Comparison of ENCODE assay signal across 8 mouse cellular contexts in genomic region chr8:95254564-95255434, GRCm38 (mm10). TPM values are rescaled to one million over a fixed set of nuclear protein-coding genes. Genes with fewer than 3 reads are reported as not detected.
DNase-seq lines count a peak whose midpoint lies in the region; ATAC-seq and TF ChIP-seq lines count a peak whose summit lies in the region.

No protein-coding gene starts in this region.

- peak overlapping the region; percentile 38; the same call in 1 of the 2 replicates for H3K9ac ChIP-seq in ES-E14 (ENCODE audit: insufficient read depth, low read depth, low read length, poor library complexity, severe bottlenecking)
- H3K9ac ChIP-seq in forebrain, embryonic 16.5 days (replicated peaks; ENCODE audit: low read depth, low read length), result peak overlapping the region; percentile 51
- no peak overlapping the region for H3K9ac ChIP-seq in lung, embryonic 14.5 days

- TF ChIP-seq CTCF in layer of hippocampus, adult 2 months (conservative IDR thresholded peaks at IDR 0.05), result peak; percentile 92
- peak; percentile 94 for TF ChIP-seq CTCF in lung, embryonic 14.5 days (IDR thresholded peaks at IDR 0.05; ENCODE audit: low read depth)

- no peaks in the 10 kb centered on the region for H3K27me3 ChIP-seq in forebrain, embryonic 16.5 days (replicated peaks; ENCODE audit: control insufficient read depth, insufficient read depth, low read length)
- H3K27me3 ChIP-seq in lung, embryonic 14.5 days (ENCODE audit: insufficient read depth, low read length), result no peaks in the 10 kb centered on the region

- H3K27ac ChIP-seq in ES-E14 (ENCODE audit: insufficient read depth, low read depth, low read length, poor library complexity, severe bottlenecking), result no peak overlapping the region
- H3K27ac ChIP-seq in forebrain, embryonic 16.5 days (ENCODE audit: low read length), result no peak overlapping the region
- peak overlapping the region; percentile 51 for H3K27ac ChIP-seq in layer of hippocampus, adult 2 months
- H3K27ac ChIP-seq in lung, embryonic 14.5 days (ENCODE audit: low read depth), result no peak overlapping the region

- peaks cover 0 to 1% of the 10 kb centered on the region in 2 experiments; a peak in 1 of 4 replicates for H3K4me1 ChIP-seq in ES-E14 (ENCODE audit: control insufficient read depth in 2 of 2, insufficient read depth in 2 of 2, low read length in 2 of 2, poor library complexity in 1 of 2)
- H3K4me1 ChIP-seq in forebrain, embryonic 16.5 days (replicated peaks; ENCODE audit: control insufficient read depth, insufficient read depth, low read length), result peaks cover 5% of the 10 kb centered on the region; the same call in 1 of the 2 replicates
- no peaks in the 10 kb centered on the region for H3K4me1 ChIP-seq in lung, embryonic 14.5 days (ENCODE audit: insufficient read depth)

- peak overlapping the region; percentile 9 to 60; a peak in 3 of 4 replicates for H3K4me3 ChIP-seq in ES-E14 (ENCODE audit: insufficient read depth in 1 of 2, low read depth in 1 of 2, low read length in 2 of 2, poor library complexity in 1 of 2, severe bottlenecking in 1 of 2)
- H3K4me3 ChIP-seq in forebrain, embryonic 16.5 days (replicated peaks; ENCODE audit: low read length), result peak overlapping the region; percentile 34
- H3K4me3 ChIP-seq in layer of hippocampus, adult 2 months, result peak overlapping the region; percentile 52
- peak overlapping the region; percentile 14 for H3K4me3 ChIP-seq in lung, embryonic 14.5 days (ENCODE audit: low read depth, low read length)

- peak; percentile 95 for ATAC-seq in forebrain, embryonic 16.5 days
- peak; percentile 95 for ATAC-seq in lung, embryonic 14.5 days (ENCODE audit: insufficient read depth)

- WGBS in forebrain, embryonic 16.5 days, result 23% methylated on average over 16 of the region's 16 CpGs
- WGBS in lung, embryonic 14.5 days, result 18% methylated on average over 16 of the region's 16 CpGs

- peak overlapping the region; percentile 48 for H3K4me2 ChIP-seq in forebrain, embryonic 16.5 days (ENCODE audit: low read length)
- H3K4me2 ChIP-seq in lung, embryonic 14.5 days, result peak overlapping the region; percentile 53

- no peaks in the 10 kb centered on the region for H3K9me3 ChIP-seq in ES-E14 (ENCODE audit: control insufficient read depth, insufficient read depth, low read depth, low read length)
- no peaks in the 10 kb centered on the region for H3K9me3 ChIP-seq in forebrain, embryonic 16.5 days (ENCODE audit: control insufficient read depth, low read length)
- no peaks in the 10 kb centered on the region for H3K9me3 ChIP-seq in lung, embryonic 14.5 days (ENCODE audit: low read depth, low read length)

- DNase-seq in ES-E14 (ENCODE audit: low read depth, low spot score), result peak; percentile 99
- DNase-seq in cerebellum, adult 11-12 months, result peak; percentile 88
- DNase-seq in heart, postnatal 36 days, result peak; percentile 96 to 98
- peak; percentile 94 to 99 for DNase-seq in layer of hippocampus, adult 2 months (ENCODE audit: low spot score in 2 of 2)
- peak; percentile 99 for DNase-seq in lung, embryonic 14.5 days
- DNase-seq in ovary, adult 18-20 months (ENCODE audit: low spot score), result peak; percentile 88
- peak; percentile 97 for DNase-seq in thymus, postnatal 0 days (ENCODE audit: low spot score)

- in situ Hi-C loops in ES-E14 (cut with MboI; ENCODE audit: low sequenced_read_pairs in 2 of 2, unreplicated experiment in 2 of 2), result no loop called here

- intact Hi-C loops in heart, postnatal 36 days (cut with DNase I), result loop anchor here (1.0 to 5.0 kb wide), 6 partner anchors 19 to 443 kb away; partner anchors contain the start of genes Cfap20 and Zfp319

- no peaks in the 10 kb centered on the region for H3K36me3 ChIP-seq in ES-E14 (ENCODE audit: control insufficient read depth, insufficient read depth, low read length, poor library complexity, severe bottlenecking)
- H3K36me3 ChIP-seq in forebrain, embryonic 16.5 days (ENCODE audit: control insufficient read depth, insufficient read depth), result no peaks in the 10 kb centered on the region
- no peaks in the 10 kb centered on the region for H3K36me3 ChIP-seq in lung, embryonic 14.5 days (ENCODE audit: insufficient read depth)

TF ChIP-seq in ES-E14, 5 proteins besides CTCF, POLR2A, EP300 and RAD21:
- TF ChIP-seq ZC3H11A (IDR thresholded peaks at IDR 0.05; ENCODE audit: borderline replicate concordance, low read depth, low read length), result peak; percentile 43; the same call in 1 of the 2 replicates
- peak; percentile 90; the same call in 1 of the 2 replicates for TF ChIP-seq ZNF384 (IDR thresholded peaks at IDR 0.05; ENCODE audit: low read depth, low read length)
- no peak for TF ChIP-seq HCFC1 (IDR thresholded peaks at IDR 0.05; ENCODE audit: borderline replicate concordance, insufficient read depth, low read length)
- TF ChIP-seq MAFK (IDR thresholded peaks at IDR 0.05; ENCODE audit: insufficient read depth, low read depth, low read length), result no peak

RNA-seq across cellular contexts. Expression of gene Cngb1, which starts 51.6 kb away (rescaled TPM):
- 1.1 and 1.5 TPM in 2 replicates for total RNA-seq in ES-E14 (2012; rRNA removed)
- polyA plus RNA-seq in forebrain, embryonic 16.5 days (2015; fragmentation: Nextera tagmentation; extraction: Ambion mirVana), result 0.16 and 0.52 TPM in 2 replicates
- under 1 TPM; 0.64 to 0.98 TPM for total RNA-seq in heart, postnatal 36 days (2021)
- total RNA-seq in layer of hippocampus, adult 2 months (2021), result under 1 TPM; 0.84 to 0.93 TPM
- 0.28 and 0.69 TPM in 2 replicates for polyA plus RNA-seq in lung, embryonic 14.5 days (2014; fragmentation: Nextera tagmentation; extraction: Ambion mirVana)
- polyA plus RNA-seq in thymus, postnatal 0 days (2015; fragmentation: Nextera tagmentation; extraction: Ambion mirVana), result 0.67 and 1.2 TPM in 2 replicates

RNA-seq across cellular contexts. Expression of gene Kifc3, which starts 52.2 kb away (rescaled TPM):
- 34.6 and 45.6 TPM in 2 replicates for total RNA-seq in ES-E14 (2012; rRNA removed)
- polyA plus RNA-seq in forebrain, embryonic 16.5 days (2015; fragmentation: Nextera tagmentation; extraction: Ambion mirVana), result 16.8 and 21.9 TPM in 2 replicates
- total RNA-seq in heart, postnatal 36 days (2021), result 10 to 100 TPM; 65.4 to 71.2 TPM
- total RNA-seq in layer of hippocampus, adult 2 months (2021), result 10 to 100 TPM; 61.1 to 61.2 TPM
- polyA plus RNA-seq in lung, embryonic 14.5 days (2014; fragmentation: Nextera tagmentation; extraction: Ambion mirVana), result 17.3 and 20.7 TPM in 2 replicates
- 8.6 and 8.7 TPM in 2 replicates for polyA plus RNA-seq in thymus, postnatal 0 days (2015; fragmentation: Nextera tagmentation; extraction: Ambion mirVana)

RNA-seq across cellular contexts. Expression of gene Tepp, which starts 55.6 kb away (rescaled TPM):
- total RNA-seq in ES-E14 (2012; rRNA removed), result 0.45 and 0.95 TPM in 2 replicates
- polyA plus RNA-seq in forebrain, embryonic 16.5 days (2015; fragmentation: Nextera tagmentation; extraction: Ambion mirVana), result 1.5 TPM in 1 of 2 replicates, not detected in the other
- not detected for total RNA-seq in heart, postnatal 36 days (2021)
- total RNA-seq in layer of hippocampus, adult 2 months (2021), result under 1 TPM in 1 of 2 experiments, not detected in 1; 0.67 TPM
- polyA plus RNA-seq in lung, embryonic 14.5 days (2014; fragmentation: Nextera tagmentation; extraction: Ambion mirVana), result 0.37 and 0.53 TPM in 2 replicates
- 2.7 and 2.8 TPM in 2 replicates for polyA plus RNA-seq in thymus, postnatal 0 days (2015; fragmentation: Nextera tagmentation; extraction: Ambion mirVana)
